Mouse (Mus musculus): Measurements from ENCODE around the gene Ear6. TPM values are rescaled to one million over a fixed set of nuclear protein-coding genes. Genes with fewer than 3 reads are reported as not detected.

Gene Ear6
- polyA plus RNA-seq, 1 experiment from 2014 or later, result not detected

DNA sequence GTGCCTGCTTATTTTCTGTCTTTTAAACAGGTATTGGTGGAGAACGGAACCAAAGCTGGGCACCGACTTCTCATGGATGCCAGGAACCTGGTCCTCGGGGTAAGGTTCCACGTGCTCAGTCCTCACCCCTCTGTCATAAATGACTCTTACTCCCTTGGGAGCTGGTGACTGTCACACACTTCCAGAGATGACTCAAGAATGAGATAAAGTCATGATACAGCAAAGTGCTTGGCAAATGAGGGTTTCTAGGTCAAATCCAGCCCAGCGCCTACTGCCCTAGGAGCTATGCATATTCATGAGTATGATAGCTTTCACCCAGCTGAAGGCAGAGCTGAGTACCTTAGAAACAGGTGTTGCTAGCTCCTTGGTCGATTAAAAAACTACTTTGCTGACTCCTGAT is 36.3 kb downstream of the Ear6 start:
- no peak overlapping the region for H3K4me2 ChIP-seq (ENCODE audit: low read depth, low read length)
- no peaks in the 10 kb centered on the region for H3K9me3 ChIP-seq (ENCODE audit: control insufficient read depth, low read length)
- H3K27ac ChIP-seq (ENCODE audit: low read depth, low read length), result no peak overlapping the region
- H3K9ac ChIP-seq (replicated peaks; ENCODE audit: low read depth, low read length), result no peak overlapping the region
- peaks cover 12% of the 10 kb centered on the region for H3K4me1 ChIP-seq (ENCODE audit: control insufficient read depth, insufficient read depth, low read length)
- H3K4me3 ChIP-seq (ENCODE audit: low read depth, low read length), result no peak overlapping the region
- no peaks in the 10 kb centered on the region for H3K27me3 ChIP-seq (ENCODE audit: control insufficient read depth, insufficient read depth, low read length)
- no peak for ATAC-seq (ENCODE audit: low read depth)
- WGBS, result 84% methylated on average over 6 of the region's 6 CpGs
- peaks cover 42% of the 10 kb centered on the region for H3K36me3 ChIP-seq (ENCODE audit: control insufficient read depth, insufficient read depth, low read length)

DNA sequence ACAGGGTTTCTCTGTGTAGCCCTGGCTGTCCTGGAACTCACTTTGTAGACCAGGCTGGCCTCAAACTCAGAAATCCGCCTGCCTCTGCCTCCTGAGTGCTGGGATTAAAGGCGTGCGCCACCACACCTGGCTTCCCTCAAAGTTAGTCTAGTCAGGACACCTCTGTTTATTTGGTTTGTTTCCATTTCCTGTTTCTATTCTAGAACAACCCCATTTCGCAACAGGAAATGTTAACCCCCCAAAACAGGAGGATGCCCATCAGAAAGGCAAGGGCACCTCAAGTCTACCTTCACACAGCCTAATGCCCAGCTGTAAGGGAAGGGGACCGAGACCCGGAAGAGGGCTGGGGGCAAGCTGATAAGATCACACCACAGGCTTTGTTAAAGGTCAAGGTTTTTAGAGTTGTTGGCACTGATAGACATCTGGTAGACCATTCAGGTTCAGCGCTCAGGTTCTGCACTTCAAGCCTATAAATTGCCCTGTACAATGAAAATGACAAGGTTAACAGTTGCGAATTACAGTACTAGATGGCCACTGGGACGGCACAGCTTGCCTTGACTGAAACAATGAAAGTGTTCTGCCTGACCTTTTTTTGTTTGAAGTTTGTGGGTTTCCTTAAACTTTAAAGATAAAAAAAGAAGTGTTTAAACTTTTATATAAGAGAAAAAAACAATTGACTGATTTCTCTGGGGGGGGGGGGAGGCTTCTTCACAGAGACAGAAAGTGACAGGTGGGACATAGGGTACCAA is 38.9 kb downstream of the Ear6 start, which contains the start of gene Slc39a2:
Gene Slc39a2, plus strand, starts transcription at position 699 of the 749 bp plus-strand sequence.
- Histone ChIP-seq H3K4me3 (ENCODE audit: low read depth, low read length) (no peak within 1 kb of the TSS), H3K36me3 (ENCODE audit: control insufficient read depth, insufficient read depth, low read length) (peaks cover 50% of the 10 kb centered on the region), H3K27ac (ENCODE audit: low read depth, low read length) (no peak within 1 kb of the TSS), H3K27me3 (ENCODE audit: control insufficient read depth, insufficient read depth, low read length) (no peaks in the 10 kb centered on the region), H3K4me2 (ENCODE audit: low read depth, low read length) (no peak within 1 kb of the TSS), H3K4me1 (ENCODE audit: control insufficient read depth, insufficient read depth, low read length) (no peaks in the 10 kb centered on the region), H3K9me3 (ENCODE audit: control insufficient read depth, low read length) (no peaks in the 10 kb centered on the region), H3K9ac (replicated peaks; ENCODE audit: low read depth, low read length) (no peak within 1 kb of the TSS)
- 96% methylated on average over 9 of the region's 9 CpGs for WGBS
- ATAC-seq (ENCODE audit: low read depth), result no peak

- Histone ChIP-seq H3K27me3 (ENCODE audit: control insufficient read depth, insufficient read depth, low read length) (no peaks in the 10 kb centered on the region), H3K9ac (replicated peaks; ENCODE audit: low read depth, low read length) (no peak overlapping the region), H3K27ac (ENCODE audit: low read depth, low read length) (no peak overlapping the region), H3K4me1 (ENCODE audit: control insufficient read depth, insufficient read depth, low read length) (no peaks in the 10 kb centered on the region), H3K9me3 (ENCODE audit: control insufficient read depth, low read length) (no peaks in the 10 kb centered on the region), H3K36me3 (ENCODE audit: control insufficient read depth, insufficient read depth, low read length) (peaks cover 50% of the 10 kb centered on the region), H3K4me3 (ENCODE audit: low read depth, low read length) (no peak overlapping the region), H3K4me2 (ENCODE audit: low read depth, low read length) (no peak overlapping the region)
- WGBS, result 38% methylated on average over 10 of the region's 10 CpGs
- ATAC-seq (ENCODE audit: low read depth), result no peak
Measured at GRCm38 (mm10) chr14:51893094-51893794, 39.7 kb downstream of the Ear6 start.

DNA sequence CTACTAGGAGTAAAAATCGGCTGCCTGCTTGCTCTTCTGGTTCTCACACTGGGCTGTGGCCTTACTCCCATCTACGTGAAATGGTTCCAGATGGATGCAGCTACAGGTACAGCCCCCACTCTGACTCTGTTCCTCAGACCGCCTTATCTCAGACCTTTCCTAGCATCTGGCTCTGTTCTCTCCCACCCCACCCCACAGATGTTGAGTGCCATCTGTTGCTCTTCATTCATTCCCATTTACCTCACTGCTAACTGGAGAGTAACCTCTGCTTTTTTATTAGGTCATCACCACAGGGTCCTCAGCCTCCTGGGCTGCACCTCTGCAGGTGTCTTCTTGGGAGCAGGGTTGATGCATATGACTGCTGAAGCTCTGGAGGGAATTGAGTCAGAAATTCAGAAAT is 40.3 kb downstream of the Ear6 start:
- no peak overlapping the region for H3K4me3 ChIP-seq (ENCODE audit: low read depth, low read length)
- H3K9me3 ChIP-seq (ENCODE audit: control insufficient read depth, low read length), result no peaks in the 10 kb centered on the region
- 83% methylated on average over 3 of the region's 3 CpGs for WGBS
- no peak for ATAC-seq (ENCODE audit: low read depth)
- no peak overlapping the region for H3K4me2 ChIP-seq (ENCODE audit: low read depth, low read length)
- H3K4me1 ChIP-seq (ENCODE audit: control insufficient read depth, insufficient read depth, low read length), result no peaks in the 10 kb centered on the region
- peaks cover 46% of the 10 kb centered on the region for H3K36me3 ChIP-seq (ENCODE audit: control insufficient read depth, insufficient read depth, low read length)
- no peak overlapping the region for H3K27ac ChIP-seq (ENCODE audit: low read depth, low read length)
- H3K27me3 ChIP-seq (ENCODE audit: control insufficient read depth, insufficient read depth, low read length), result no peaks in the 10 kb centered on the region
- H3K9ac ChIP-seq (replicated peaks; ENCODE audit: low read depth, low read length), result no peak overlapping the region

DNA sequence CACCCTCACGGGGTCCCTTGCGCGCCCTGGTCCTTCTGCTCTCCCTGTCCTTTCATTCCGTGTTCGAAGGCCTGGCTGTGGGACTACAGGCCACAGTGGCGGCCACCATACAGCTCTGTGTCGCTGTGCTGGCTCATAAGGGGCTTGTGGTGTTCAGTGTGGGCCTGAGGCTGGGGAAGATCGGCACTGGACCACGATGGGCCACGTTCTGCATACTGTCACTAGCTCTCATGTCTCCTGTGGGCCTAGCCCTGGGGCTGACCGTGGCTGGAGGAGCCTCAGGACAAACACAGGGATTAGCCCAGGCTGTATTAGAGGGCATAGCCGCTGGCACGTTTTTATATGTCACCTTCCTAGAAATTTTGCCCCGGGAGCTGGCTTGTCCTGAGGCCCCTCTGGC is 41.6 kb downstream of the Ear6 start:
- no peak for ATAC-seq (ENCODE audit: low read depth)
- no peaks in the 10 kb centered on the region for H3K27me3 ChIP-seq (ENCODE audit: control insufficient read depth, insufficient read depth, low read length)
- H3K9me3 ChIP-seq (ENCODE audit: control insufficient read depth, low read length), result no peaks in the 10 kb centered on the region
- no peak overlapping the region for H3K4me3 ChIP-seq (ENCODE audit: low read depth, low read length)
- H3K27ac ChIP-seq (ENCODE audit: low read depth, low read length), result no peak overlapping the region
- no peaks in the 10 kb centered on the region for H3K4me1 ChIP-seq (ENCODE audit: control insufficient read depth, insufficient read depth, low read length)
- 86% methylated on average over 14 of the region's 14 CpGs for WGBS
- no peak overlapping the region for H3K4me2 ChIP-seq (ENCODE audit: low read depth, low read length)
- peaks cover 33% of the 10 kb centered on the region for H3K36me3 ChIP-seq (ENCODE audit: control insufficient read depth, insufficient read depth, low read length)
- H3K9ac ChIP-seq (replicated peaks; ENCODE audit: low read depth, low read length), result no peak overlapping the region

DNA sequence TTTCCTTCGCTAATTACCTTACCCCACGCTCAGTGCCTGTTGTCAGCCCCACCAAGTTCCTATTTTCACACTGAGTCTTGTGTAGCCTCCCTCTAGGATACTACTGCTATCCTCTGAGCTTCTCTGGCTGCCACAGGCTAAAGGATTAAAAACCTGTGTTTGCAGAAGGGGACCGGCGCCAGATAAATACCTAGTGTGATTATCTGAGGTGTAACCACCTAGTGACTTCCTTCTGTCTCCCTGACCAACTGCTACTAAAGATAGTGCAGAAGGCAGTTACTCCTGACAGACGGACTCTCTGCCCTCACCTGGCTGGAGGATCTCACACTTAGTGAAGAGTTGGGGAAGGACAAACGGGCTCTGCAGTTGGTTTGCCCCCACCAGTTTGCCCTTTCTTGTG is 42.5 kb downstream of the Ear6 start:
- H3K4me1 ChIP-seq (ENCODE audit: control insufficient read depth, insufficient read depth, low read length), result no peaks in the 10 kb centered on the region
- 90% methylated on average over 6 of the region's 6 CpGs for WGBS
- H3K27ac ChIP-seq (ENCODE audit: low read depth, low read length), result no peak overlapping the region
- peaks cover 24% of the 10 kb centered on the region for H3K36me3 ChIP-seq (ENCODE audit: control insufficient read depth, insufficient read depth, low read length)
- no peak overlapping the region for H3K4me3 ChIP-seq (ENCODE audit: low read depth, low read length)
- H3K4me2 ChIP-seq (ENCODE audit: low read depth, low read length), result no peak overlapping the region
- no peak for ATAC-seq (ENCODE audit: low read depth)
- H3K27me3 ChIP-seq (ENCODE audit: control insufficient read depth, insufficient read depth, low read length), result no peaks in the 10 kb centered on the region
- H3K9ac ChIP-seq (replicated peaks; ENCODE audit: low read depth, low read length), result no peak overlapping the region
- H3K9me3 ChIP-seq (ENCODE audit: control insufficient read depth, low read length), result no peaks in the 10 kb centered on the region

DNA sequence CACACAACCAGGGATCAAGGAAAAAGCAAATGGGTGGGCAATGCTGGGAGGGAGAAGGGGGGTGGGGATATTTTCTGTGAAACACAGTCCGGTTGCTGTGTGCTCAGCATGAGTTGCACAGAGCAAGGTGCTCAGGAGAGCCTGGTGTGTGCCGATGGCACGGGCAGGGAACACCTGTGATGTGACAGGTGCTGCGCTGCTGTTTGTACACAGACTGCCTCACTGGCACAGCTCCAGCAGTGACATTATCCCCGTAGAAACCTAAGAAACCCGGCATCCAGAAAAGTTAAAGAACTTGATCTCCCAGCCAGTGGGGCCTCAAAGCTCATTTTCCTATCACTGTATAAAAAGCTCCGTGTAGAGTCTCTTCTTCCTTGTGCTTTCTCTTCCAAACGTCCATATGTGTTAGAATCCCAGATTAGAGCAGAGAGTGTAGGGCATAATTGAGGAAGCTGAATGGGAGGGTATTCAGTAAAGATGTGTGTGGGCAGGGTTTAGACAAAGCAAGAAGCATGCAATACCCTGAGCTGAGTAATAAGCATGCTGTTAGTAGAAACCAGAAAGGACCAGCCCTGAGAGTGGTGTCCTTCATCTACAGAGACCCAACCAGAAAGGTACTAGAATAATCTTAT is 43.2 kb downstream of the Ear6 start:
- Histone ChIP-seq H3K9me3 (ENCODE audit: control insufficient read depth, low read length) (no peaks in the 10 kb centered on the region), H3K27ac (ENCODE audit: low read depth, low read length) (no peak overlapping the region), H3K4me2 (ENCODE audit: low read depth, low read length) (no peak overlapping the region), H3K4me1 (ENCODE audit: control insufficient read depth, insufficient read depth, low read length) (no peaks in the 10 kb centered on the region), H3K36me3 (ENCODE audit: control insufficient read depth, insufficient read depth, low read length) (peaks cover 18% of the 10 kb centered on the region), H3K4me3 (ENCODE audit: low read depth, low read length) (no peak overlapping the region), H3K9ac (replicated peaks; ENCODE audit: low read depth, low read length) (no peak overlapping the region), H3K27me3 (ENCODE audit: control insufficient read depth, insufficient read depth, low read length) (no peaks in the 10 kb centered on the region)
- no peak for ATAC-seq (ENCODE audit: low read depth)
- WGBS, result 77% methylated on average over 8 of the region's 8 CpGs

DNA sequence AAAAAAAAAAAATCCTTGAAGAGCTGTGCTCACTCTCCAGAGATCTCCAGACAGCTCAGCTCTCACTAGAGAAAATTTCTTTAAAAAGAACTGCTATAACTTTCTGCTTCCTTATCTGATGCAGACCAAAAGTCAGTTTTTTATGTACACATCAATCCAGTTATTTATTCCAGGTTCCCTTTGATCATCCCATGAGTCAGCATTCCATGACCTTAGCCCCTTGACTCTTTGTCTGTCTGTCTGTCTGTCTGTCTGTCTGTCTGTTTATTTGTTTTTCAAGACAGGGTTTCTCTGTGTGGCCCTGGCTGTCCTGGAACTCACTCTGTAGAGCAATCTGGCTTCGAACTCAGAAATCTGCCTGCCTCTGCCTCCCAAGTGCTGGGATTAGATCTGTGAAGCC is 45.9 kb downstream of the Ear6 start:
- H3K4me2 ChIP-seq (ENCODE audit: low read depth, low read length), result no peak overlapping the region
- H3K27me3 ChIP-seq (ENCODE audit: control insufficient read depth, insufficient read depth, low read length), result no peaks in the 10 kb centered on the region
- H3K9ac ChIP-seq (replicated peaks; ENCODE audit: low read depth, low read length), result no peak overlapping the region
- peaks cover 9% of the 10 kb centered on the region; the same call in 1 of the 2 replicates for H3K36me3 ChIP-seq (ENCODE audit: control insufficient read depth, insufficient read depth, low read length)
- H3K4me1 ChIP-seq (ENCODE audit: control insufficient read depth, insufficient read depth, low read length), result no peaks in the 10 kb centered on the region
- no peaks in the 10 kb centered on the region for H3K9me3 ChIP-seq (ENCODE audit: control insufficient read depth, low read length)
- no peak overlapping the region for H3K27ac ChIP-seq (ENCODE audit: low read depth, low read length)
- WGBS, result 92% methylated on average over 1 of the region's 1 CpGs
- no peak overlapping the region for H3K4me3 ChIP-seq (ENCODE audit: low read depth, low read length)
- ATAC-seq (ENCODE audit: low read depth), result no peak

Data from neural tube, embryonic 14.5 days (tissue).